Mouse (Mus musculus): ENCODE measurements around the gene 1700088E04Rik.

The 1700088E04Rik gene

DNA sequence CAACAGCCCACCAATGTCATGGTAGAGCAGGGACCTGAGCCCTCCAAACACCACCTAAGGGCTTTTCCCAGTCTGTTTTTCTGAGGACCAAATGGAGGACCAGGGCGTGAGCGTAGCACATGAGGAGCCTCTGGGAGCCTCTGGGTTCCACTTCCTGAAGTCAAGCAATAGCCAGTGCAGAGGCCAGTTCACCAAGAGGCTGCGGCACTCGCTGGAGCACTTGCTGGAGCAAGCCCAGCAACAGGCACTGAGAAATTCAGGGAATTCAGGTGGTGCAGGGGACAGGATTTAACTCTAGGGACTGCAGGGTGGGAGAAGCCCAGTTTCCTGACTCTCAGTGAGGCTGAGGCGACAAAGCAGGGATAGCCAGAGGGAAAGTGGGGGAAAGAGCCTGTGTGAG, 42.8 kb downstream of the 1700088E04Rik start:
- no peak for DNase-seq (ENCODE audit: low spot score)

DNA sequence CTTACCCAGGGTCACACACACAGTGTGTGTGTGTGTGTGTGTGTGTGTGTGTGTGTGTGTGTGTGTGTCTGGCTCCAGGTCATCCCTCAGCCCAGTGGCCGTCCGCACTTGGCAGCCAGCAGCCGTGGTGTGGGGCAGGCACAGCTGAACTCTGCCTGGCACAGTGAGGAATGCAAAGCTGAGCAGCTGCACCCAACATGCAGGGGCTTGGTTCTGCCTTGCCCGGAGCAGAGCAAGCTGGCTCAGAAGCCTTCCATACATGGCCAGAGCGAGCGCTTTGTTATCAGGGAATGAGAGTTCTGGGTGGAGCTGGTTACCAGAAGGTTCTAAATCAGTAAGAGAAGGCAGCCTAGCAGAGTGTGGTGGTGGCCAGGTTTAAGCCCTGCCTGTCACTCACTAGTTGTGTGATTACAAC, 43.4 kb downstream of the 1700088E04Rik start:
- no peak for DNase-seq (ENCODE audit: low spot score)

DNA sequence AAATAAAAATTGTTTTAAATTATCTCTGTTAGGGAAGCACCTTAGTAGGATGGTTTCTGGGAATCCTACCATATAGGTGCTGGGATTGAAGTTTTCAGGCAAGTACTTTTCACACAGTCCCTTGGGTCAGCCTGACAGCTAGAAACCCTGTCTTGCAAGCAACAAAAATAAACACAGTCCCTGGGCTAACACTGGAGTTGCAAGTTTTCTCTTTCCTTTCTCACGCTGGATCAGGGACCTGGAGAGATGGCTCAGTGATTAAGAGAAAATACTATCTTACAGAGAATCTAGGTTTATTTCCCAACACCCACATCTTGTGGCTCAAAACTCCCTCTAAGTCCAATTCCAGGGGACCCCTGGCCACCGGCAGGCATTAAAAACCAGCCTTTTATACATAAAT, 43.9 kb downstream of the 1700088E04Rik start:
- no peak for DNase-seq (ENCODE audit: low spot score)

GRCm38 (mm10) chr15:79096556-79096955, 44.5 kb downstream of the 1700088E04Rik start:
- no peak for DNase-seq (ENCODE audit: low spot score)

- no peak for DNase-seq (ENCODE audit: low spot score)
Observed at GRCm38 (mm10) chr15:79095483-79095882, 45.6 kb downstream of the 1700088E04Rik start.

GRCm38 (mm10) chr15:79093083-79093839, 47.8 kb downstream of the 1700088E04Rik start:
- no peak for DNase-seq (ENCODE audit: low spot score)

DNA sequence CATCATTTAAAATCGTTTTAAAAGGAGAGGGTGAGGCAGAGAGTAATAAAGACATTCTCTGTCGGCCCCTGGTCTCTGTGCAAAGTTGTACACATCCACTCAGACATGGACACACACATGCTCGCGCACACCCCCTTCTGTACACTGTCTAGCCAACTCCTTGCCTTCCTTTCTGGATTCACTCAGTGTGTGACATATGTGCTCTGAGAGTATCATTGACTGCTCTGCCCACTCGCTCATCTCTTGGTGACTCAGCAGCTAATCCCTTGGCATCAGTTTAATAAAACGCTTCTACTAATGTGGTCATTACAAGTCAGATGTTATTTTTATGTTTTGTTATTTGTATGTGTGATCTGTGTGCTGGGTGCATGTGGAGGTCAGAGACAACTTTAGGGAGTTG, 48.8 kb downstream of the 1700088E04Rik start:
- DNase-seq (ENCODE audit: low spot score), result no peak

- DNase-seq (ENCODE audit: low spot score), result no peak
Observed at GRCm38 (mm10) chr15:79079567-79079966, 61.5 kb downstream of the 1700088E04Rik start.

Data from ovary, postnatal 10 days (tissue).